Mouse (Mus musculus): ENCODE measurements around the gene Abcb6. TPM values are rescaled to one million over a fixed set of nuclear protein-coding genes. Genes with fewer than 3 reads are reported as not detected.

Gene Abcb6
- polyA plus RNA-seq, 1 experiment from 2014 or later = 70.5 TPM

DNA sequence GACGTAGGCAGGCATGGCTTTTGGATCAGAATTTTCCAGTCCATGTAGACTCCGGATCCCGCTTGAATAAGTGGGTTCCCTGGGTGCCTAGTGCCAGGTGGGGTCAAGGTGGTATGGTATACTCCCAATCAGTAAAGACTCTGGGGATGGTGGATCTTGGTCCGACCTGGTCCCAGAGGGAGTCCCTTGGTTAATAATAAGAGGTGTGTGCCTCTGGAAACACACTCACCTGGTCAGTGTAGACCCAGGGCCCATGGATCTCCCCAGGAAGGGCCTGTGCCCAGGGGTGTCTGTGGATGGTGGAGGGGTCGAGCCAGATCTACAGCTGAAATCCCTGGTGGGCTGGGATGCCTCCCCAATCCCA, 11.0 kb upstream of the Abcb6 start:
- Histone ChIP-seq H3K4me1 (replicated peaks; ENCODE audit: control insufficient read depth, insufficient read depth, low read length) (peaks cover 14% of the 10 kb centered on the region; the same call in 1 of the 2 replicates), H3K4me2 (peak overlapping the region; percentile 78), H3K4me3 (ENCODE audit: low read depth, low read length) (peak overlapping the region; percentile 78), H3K36me3 (ENCODE audit: control insufficient read depth, insufficient read depth, low read length) (peaks cover 18% of the 10 kb centered on the region), H3K27me3 (replicated peaks; ENCODE audit: control insufficient read depth, insufficient read depth, low read length) (no peaks in the 10 kb centered on the region), H3K9ac (ENCODE audit: low read depth, low read length) (peak overlapping the region; percentile 78), H3K27ac (ENCODE audit: low read depth, low read length) (0 out of 2 replicates have a peak overlapping the region, but pooled peaks have one; percentile 92), H3K9me3 (ENCODE audit: control insufficient read depth, low read length) (no peaks in the 10 kb centered on the region)
- no peak for ATAC-seq (replicated peaks; ENCODE audit: low FRiP score)
- WGBS = 43% methylated on average over 5 of the region's 5 CpGs
- DNase-seq (ENCODE audit: low spot score) = no peak

DNA sequence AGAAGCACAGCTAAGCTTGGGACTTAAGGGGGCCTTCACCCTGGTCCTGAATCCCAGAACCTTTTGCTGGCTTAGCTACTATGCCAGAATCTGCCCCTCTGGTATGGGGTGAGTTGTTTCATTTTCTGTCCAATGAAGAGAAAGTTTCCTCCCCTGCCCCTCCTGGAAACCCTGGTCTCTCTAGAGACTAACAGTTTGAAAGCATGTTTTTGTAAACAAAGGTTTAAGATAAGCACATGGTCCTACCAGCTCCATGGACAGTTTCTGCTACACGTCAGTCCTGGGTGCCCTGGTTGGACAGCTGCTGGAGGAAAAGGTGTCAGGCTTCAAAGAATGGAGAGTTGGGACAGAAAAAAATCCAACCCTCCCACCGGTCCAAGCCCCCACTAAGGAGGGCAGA, 10.4 kb upstream of the Abcb6 start:
- H3K9me3 ChIP-seq (ENCODE audit: control insufficient read depth, low read length) = no peaks in the 10 kb centered on the region
- no peaks in the 10 kb centered on the region for H3K27me3 ChIP-seq (replicated peaks; ENCODE audit: control insufficient read depth, insufficient read depth, low read length)
- H3K36me3 ChIP-seq (ENCODE audit: control insufficient read depth, insufficient read depth, low read length) = peaks cover 18% of the 10 kb centered on the region
- peak overlapping the region; percentile 78 for H3K4me2 ChIP-seq
- peak overlapping the region; percentile 78 for H3K9ac ChIP-seq (ENCODE audit: low read depth, low read length)
- peaks cover 14% of the 10 kb centered on the region; the same call in 1 of the 2 replicates for H3K4me1 ChIP-seq (replicated peaks; ENCODE audit: control insufficient read depth, insufficient read depth, low read length)
- ATAC-seq (replicated peaks; ENCODE audit: low FRiP score) (no peak), DNase-seq (ENCODE audit: low spot score) (no peak)
- H3K27ac ChIP-seq (ENCODE audit: low read depth, low read length) = no peak overlapping the region
- WGBS = 33% methylated on average over 2 of the region's 2 CpGs
- H3K4me3 ChIP-seq (ENCODE audit: low read depth, low read length) = peak overlapping the region; percentile 78

DNA sequence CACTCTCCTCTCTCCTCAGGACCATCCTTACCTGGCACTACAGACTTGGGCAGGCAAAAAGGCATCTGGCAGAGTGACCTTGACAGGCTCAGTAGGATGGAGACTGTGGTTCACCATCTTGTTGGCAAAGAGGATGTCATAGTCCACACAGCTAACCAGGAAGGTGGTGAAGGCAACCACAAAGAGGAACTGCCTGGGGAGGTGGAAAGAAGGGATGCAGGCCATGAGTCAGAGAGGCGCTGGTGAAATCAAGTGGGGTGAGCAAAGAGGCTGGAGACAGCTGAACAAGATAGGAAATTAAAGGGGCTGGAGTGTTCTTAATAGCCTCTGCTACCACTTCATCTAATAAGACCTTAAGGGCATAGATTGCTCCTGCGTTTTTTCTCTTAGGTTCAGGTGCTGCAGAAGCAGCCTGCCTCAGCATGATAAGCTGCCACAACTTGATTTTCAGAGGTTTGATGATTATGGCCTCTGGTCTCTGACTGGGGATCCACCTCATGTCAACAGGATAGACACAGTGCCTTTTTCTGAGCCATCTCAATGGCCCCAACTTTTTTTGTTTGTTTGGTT, 7.8 kb upstream of the Abcb6 start:
- Histone ChIP-seq H3K36me3 (ENCODE audit: control insufficient read depth, insufficient read depth, low read length) (peaks cover 22% of the 10 kb centered on the region), H3K4me3 (ENCODE audit: low read depth, low read length) (no peak overlapping the region), H3K9me3 (ENCODE audit: control insufficient read depth, low read length) (no peaks in the 10 kb centered on the region), H3K27me3 (replicated peaks; ENCODE audit: control insufficient read depth, insufficient read depth, low read length) (no peaks in the 10 kb centered on the region), H3K4me1 (replicated peaks; ENCODE audit: control insufficient read depth, insufficient read depth, low read length) (peaks cover 10% of the 10 kb centered on the region; the same call in 1 of the 2 replicates), H3K27ac (ENCODE audit: low read depth, low read length) (no peak overlapping the region), H3K9ac (ENCODE audit: low read depth, low read length) (no peak overlapping the region), H3K4me2 (no peak overlapping the region)
- no peak for DNase-seq (ENCODE audit: low spot score)
- 49% methylated on average over 2 of the region's 2 CpGs for WGBS
- ATAC-seq (replicated peaks; ENCODE audit: low FRiP score) = no peak

DNA sequence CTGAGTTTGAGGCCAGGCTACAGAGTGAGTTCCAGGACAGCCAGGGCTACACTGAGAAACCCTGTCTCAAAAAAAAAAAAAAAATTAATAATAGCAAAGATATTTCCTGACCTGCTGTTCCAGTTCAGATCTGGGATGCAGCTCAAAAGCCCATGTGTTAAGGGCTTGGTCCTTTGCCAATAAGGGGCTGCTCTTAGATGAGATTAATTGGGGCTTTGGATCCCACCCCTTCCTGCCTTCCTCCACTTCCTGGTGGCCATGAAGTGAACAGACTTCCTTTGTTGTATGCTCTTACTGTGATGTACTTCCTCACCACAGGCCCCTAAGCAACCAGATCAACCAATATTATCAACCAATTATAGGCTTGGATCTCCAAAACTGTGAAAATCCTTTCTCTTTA, 6.9 kb upstream of the Abcb6 start:
- Histone ChIP-seq H3K9me3 (ENCODE audit: control insufficient read depth, low read length) (no peaks in the 10 kb centered on the region), H3K4me3 (ENCODE audit: low read depth, low read length) (no peak overlapping the region), H3K4me2 (no peak overlapping the region), H3K9ac (ENCODE audit: low read depth, low read length) (no peak overlapping the region), H3K27me3 (replicated peaks; ENCODE audit: control insufficient read depth, insufficient read depth, low read length) (no peaks in the 10 kb centered on the region), H3K4me1 (replicated peaks; ENCODE audit: control insufficient read depth, insufficient read depth, low read length) (peaks cover 9% of the 10 kb centered on the region; the same call in 1 of the 2 replicates), H3K27ac (ENCODE audit: low read depth, low read length) (no peak overlapping the region), H3K36me3 (ENCODE audit: control insufficient read depth, insufficient read depth, low read length) (peaks cover 31% of the 10 kb centered on the region)
- no peak for ATAC-seq (replicated peaks; ENCODE audit: low FRiP score)
- no peak for DNase-seq (ENCODE audit: low spot score)

DNA sequence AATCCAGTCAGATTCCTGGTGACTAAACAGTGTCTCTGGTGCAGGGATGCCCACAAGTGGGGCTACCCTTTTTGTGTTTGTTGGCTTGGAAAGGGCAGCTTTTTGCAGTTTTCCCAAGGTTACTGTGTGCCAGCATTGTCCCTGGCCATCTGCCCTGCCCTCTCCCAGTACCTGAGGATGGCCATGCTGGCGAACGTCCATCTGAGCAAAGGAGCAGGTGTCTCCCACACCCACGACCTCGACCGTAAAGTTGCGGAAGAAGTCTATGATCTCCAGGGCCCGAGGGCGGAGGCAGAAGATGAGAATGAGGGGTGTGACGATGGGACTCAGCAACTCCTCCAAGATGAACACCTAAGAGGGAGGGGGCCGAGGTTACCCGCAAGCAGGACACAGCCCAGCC, 5.3 kb upstream of the Abcb6 start:
- Histone ChIP-seq H3K4me1 (replicated peaks; ENCODE audit: control insufficient read depth, insufficient read depth, low read length) (peaks cover 9% of the 10 kb centered on the region), H3K27me3 (replicated peaks; ENCODE audit: control insufficient read depth, insufficient read depth, low read length) (no peaks in the 10 kb centered on the region), H3K9ac (ENCODE audit: low read depth, low read length) (no peak overlapping the region), H3K4me3 (ENCODE audit: low read depth, low read length) (no peak overlapping the region), H3K27ac (ENCODE audit: low read depth, low read length) (no peak overlapping the region), H3K9me3 (ENCODE audit: control insufficient read depth, low read length) (no peaks in the 10 kb centered on the region), H3K36me3 (ENCODE audit: control insufficient read depth, insufficient read depth, low read length) (peaks cover 31% of the 10 kb centered on the region), H3K4me2 (no peak overlapping the region)
- DNase-seq (ENCODE audit: low spot score) (no peak), ATAC-seq (replicated peaks; ENCODE audit: low FRiP score) (no peak)
- 89% methylated on average over 11 of the region's 11 CpGs for WGBS

DNA sequence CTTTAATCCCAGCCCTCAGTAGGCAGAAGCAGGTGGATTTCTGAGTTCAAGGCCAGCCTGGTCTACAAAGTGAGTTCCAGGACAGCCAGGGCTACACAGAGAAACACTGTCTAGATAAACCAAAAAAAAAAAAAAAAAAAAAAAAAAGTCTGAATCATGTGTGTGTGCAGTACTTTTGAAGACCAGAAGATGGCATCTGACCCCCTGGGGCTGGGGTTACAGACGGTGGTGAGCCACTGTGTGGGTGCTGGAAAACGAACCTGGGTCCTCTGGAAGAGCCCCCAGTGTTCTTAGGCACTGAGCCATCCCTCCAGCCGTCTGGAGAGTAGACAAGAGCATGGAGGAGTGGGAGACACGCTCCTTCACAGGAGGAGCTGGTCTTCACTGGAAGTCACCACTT, 2.0 kb upstream of the Abcb6 start:
- whole genome bisulfite sequencing = 75% methylated on average over 4 of the region's 4 CpGs

DNA sequence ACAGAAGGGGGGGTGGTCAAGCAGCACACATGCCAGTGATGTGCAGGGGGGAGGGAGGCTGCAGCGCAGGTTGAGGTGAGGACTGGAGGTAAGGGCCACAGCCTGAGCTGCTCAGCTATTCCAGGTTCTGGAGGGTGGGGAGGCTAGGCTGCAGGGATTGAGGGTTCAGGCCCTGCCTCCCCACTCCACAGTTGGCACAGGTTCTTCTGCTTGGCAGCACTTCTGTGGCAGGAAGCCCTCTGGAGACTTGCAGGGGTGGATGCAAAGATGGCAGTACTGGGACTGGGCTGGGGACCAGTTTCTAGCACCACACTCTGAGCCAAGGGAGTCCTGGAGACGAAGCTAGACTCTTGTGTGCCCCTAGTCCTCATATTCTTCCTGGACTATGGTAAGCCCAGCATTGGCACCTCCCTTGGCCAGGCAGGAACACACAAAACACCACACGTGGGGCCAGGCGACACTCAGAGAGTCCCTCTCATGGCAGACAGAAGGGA, 1.2 kb upstream of the Abcb6 start:
- Histone ChIP-seq H3K4me3 (ENCODE audit: low read depth, low read length) (no peak overlapping the region), H3K27ac (ENCODE audit: low read depth, low read length) (no peak overlapping the region), H3K4me2 (no peak overlapping the region), H3K9me3 (ENCODE audit: control insufficient read depth, low read length) (no peaks in the 10 kb centered on the region), H3K27me3 (replicated peaks; ENCODE audit: control insufficient read depth, insufficient read depth, low read length) (no peaks in the 10 kb centered on the region), H3K36me3 (ENCODE audit: control insufficient read depth, insufficient read depth, low read length) (peaks cover 33% of the 10 kb centered on the region), H3K9ac (ENCODE audit: low read depth, low read length) (no peak overlapping the region), H3K4me1 (replicated peaks; ENCODE audit: control insufficient read depth, insufficient read depth, low read length) (peaks cover 18% of the 10 kb centered on the region)
- 86% methylated on average over 4 of the region's 4 CpGs for WGBS
- ATAC-seq (replicated peaks; ENCODE audit: low FRiP score) = no peak
- DNase-seq (ENCODE audit: low spot score) = no peak

More for the DNA sequence above, 2.0 kb upstream of the Abcb6 start:
- no peak overlapping the region for H3K9ac ChIP-seq (ENCODE audit: low read depth, low read length)
- no peak for ATAC-seq (replicated peaks; ENCODE audit: low FRiP score)
- H3K27me3 ChIP-seq (replicated peaks; ENCODE audit: control insufficient read depth, insufficient read depth, low read length) = no peaks in the 10 kb centered on the region
- no peak overlapping the region for H3K27ac ChIP-seq (ENCODE audit: low read depth, low read length)
- H3K4me3 ChIP-seq (ENCODE audit: low read depth, low read length) = no peak overlapping the region
- H3K36me3 ChIP-seq (ENCODE audit: control insufficient read depth, insufficient read depth, low read length) = peaks cover 35% of the 10 kb centered on the region
- peaks cover 18% of the 10 kb centered on the region for H3K4me1 ChIP-seq (replicated peaks; ENCODE audit: control insufficient read depth, insufficient read depth, low read length)
- no peak overlapping the region for H3K4me2 ChIP-seq
- DNase-seq (ENCODE audit: low spot score) = no peak
- H3K9me3 ChIP-seq (ENCODE audit: control insufficient read depth, low read length) = no peaks in the 10 kb centered on the region

DNA sequence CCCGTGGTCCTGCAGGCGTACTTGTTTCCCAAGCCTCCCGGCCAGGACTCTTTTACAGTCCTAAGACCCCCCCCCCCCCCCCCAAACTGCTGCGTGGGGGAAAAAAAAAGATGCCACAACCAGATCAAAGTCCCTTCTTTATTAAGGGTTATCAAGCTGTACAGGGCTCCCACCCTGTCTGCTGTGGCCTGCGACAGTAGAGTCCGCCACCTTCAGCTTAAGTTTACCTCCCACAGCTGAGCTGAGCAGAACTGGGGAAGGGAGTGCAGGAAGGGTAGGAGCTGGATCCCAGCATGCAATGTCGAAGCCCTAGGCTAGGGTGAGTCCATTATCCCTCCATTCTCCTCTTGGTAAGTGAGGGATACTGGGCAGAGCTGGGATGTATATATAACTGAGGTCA, 549 bp upstream of the Abcb6 start:
- peak overlapping the region; percentile 98 for H3K4me2 ChIP-seq
- 33% methylated on average over 7 of the region's 7 CpGs for WGBS
- H3K9me3 ChIP-seq (ENCODE audit: control insufficient read depth, low read length) = no peaks in the 10 kb centered on the region
- H3K4me1 ChIP-seq (replicated peaks; ENCODE audit: control insufficient read depth, insufficient read depth, low read length) = peaks cover 18% of the 10 kb centered on the region
- H3K27ac ChIP-seq (ENCODE audit: low read depth, low read length) = peak overlapping the region; percentile 79
- no peak for DNase-seq (ENCODE audit: low spot score)
- H3K36me3 ChIP-seq (ENCODE audit: control insufficient read depth, insufficient read depth, low read length) = peaks cover 29% of the 10 kb centered on the region
- ATAC-seq (replicated peaks; ENCODE audit: low FRiP score) = no peak
- H3K4me3 ChIP-seq (ENCODE audit: low read depth, low read length) = peak overlapping the region; percentile 81
- H3K27me3 ChIP-seq (replicated peaks; ENCODE audit: control insufficient read depth, insufficient read depth, low read length) = no peaks in the 10 kb centered on the region
- peak overlapping the region; percentile 47 for H3K9ac ChIP-seq (ENCODE audit: low read depth, low read length)
